Mouse (Mus musculus): ENCODE data around the gene Sp2.

The Sp2 gene

GRCm38 (mm10) chr11:96940578-96941465, 41.9 kb downstream of the Sp2 start:
- DNase-seq (ENCODE audit: inconsistent age in 2 of 2, low spot score in 1 of 2) = no peak

- DNase-seq (ENCODE audit: inconsistent age in 2 of 2, low spot score in 1 of 2) = no peak
These were observed 44.3 kb downstream of the Sp2 start for GRCm38 (mm10) chr11:96938426-96938800.

- DNase-seq (ENCODE audit: inconsistent age in 2 of 2, low spot score in 1 of 2) = peak; percentile 86 to 93
These were observed 45.0 kb downstream of the Sp2 start for GRCm38 (mm10) chr11:96937549-96938425.

- DNase-seq (ENCODE audit: inconsistent age in 2 of 2, low spot score in 1 of 2) = no peak
These were observed 46.7 kb downstream of the Sp2 start for GRCm38 (mm10) chr11:96935872-96936650.

GRCm38 (mm10) chr11:96934921-96935356, 47.8 kb downstream of the Sp2 start:
- peak; percentile 90 to 94 for DNase-seq (ENCODE audit: inconsistent age in 2 of 2, low spot score in 1 of 2)

GRCm38 (mm10) chr11:96933562-96934276, 49.0 kb downstream of the Sp2 start:
- DNase-seq (ENCODE audit: inconsistent age in 2 of 2, low spot score in 1 of 2) = no peak

GRCm38 (mm10) chr11:96931327-96932062, 51.3 kb downstream of the Sp2 start:
- peak in 1 of 2 experiments; percentile 77 for DNase-seq (ENCODE audit: inconsistent age in 2 of 2, low spot score in 1 of 2)

GRCm38 (mm10) chr11:96929766-96930331, 52.9 kb downstream of the Sp2 start:
- no peak for DNase-seq (ENCODE audit: inconsistent age in 2 of 2, low spot score in 1 of 2)

GRCm38 (mm10) chr11:96929096-96929765, 53.5 kb downstream of the Sp2 start:
- DNase-seq (ENCODE audit: inconsistent age in 2 of 2, low spot score in 1 of 2) = no peak

- DNase-seq (ENCODE audit: inconsistent age in 2 of 2, low spot score in 1 of 2) = no peak
These were observed 54.1 kb downstream of the Sp2 start for GRCm38 (mm10) chr11:96928691-96929090.

- DNase-seq (ENCODE audit: inconsistent age in 2 of 2, low spot score in 1 of 2) = no peak
These were observed 54.7 kb downstream of the Sp2 start, which contains the start of gene Prr15l for GRCm38 (mm10) chr11:96928088-96928487. Prr15l (plus strand) TSS chr11:96928104.

GRCm38 (mm10) chr11:96926587-96926986, 56.2 kb downstream of the Sp2 start:
- DNase-seq (ENCODE audit: inconsistent age in 2 of 2, low spot score in 1 of 2) = no peak

GRCm38 (mm10) chr11:96925469-96926148, 57.1 kb downstream of the Sp2 start:
- DNase-seq (ENCODE audit: inconsistent age in 2 of 2, low spot score in 1 of 2) = no peak

- no peak for DNase-seq (ENCODE audit: inconsistent age in 2 of 2, low spot score in 1 of 2)
These were observed 57.9 kb downstream of the Sp2 start for GRCm38 (mm10) chr11:96924861-96925260.

- DNase-seq (ENCODE audit: inconsistent age in 2 of 2, low spot score in 1 of 2) = no peak
These were observed 63.8 kb downstream of the Sp2 start for GRCm38 (mm10) chr11:96919003-96919402.

GRCm38 (mm10) chr11:96917415-96917814, 65.3 kb downstream of the Sp2 start:
- no peak for DNase-seq (ENCODE audit: inconsistent age in 2 of 2, low spot score in 1 of 2)

GRCm38 (mm10) chr11:96916885-96917396, 65.8 kb downstream of the Sp2 start:
- DNase-seq (ENCODE audit: inconsistent age in 2 of 2, low spot score in 1 of 2) = peak in 1 of 2 experiments; percentile 52
